Mouse (Mus musculus): ENCODE measurements around the gene Krt7. TPM values are rescaled to one million over a fixed set of nuclear protein-coding genes. Genes with fewer than 3 reads are reported as not detected.
A peak's percentile ranks its signal among the peaks of the same experiment; 100 is the strongest.

Krt7 gene
- polyA plus RNA-seq, 2 experiments: 0.85 to 1.5 TPM

DNA sequence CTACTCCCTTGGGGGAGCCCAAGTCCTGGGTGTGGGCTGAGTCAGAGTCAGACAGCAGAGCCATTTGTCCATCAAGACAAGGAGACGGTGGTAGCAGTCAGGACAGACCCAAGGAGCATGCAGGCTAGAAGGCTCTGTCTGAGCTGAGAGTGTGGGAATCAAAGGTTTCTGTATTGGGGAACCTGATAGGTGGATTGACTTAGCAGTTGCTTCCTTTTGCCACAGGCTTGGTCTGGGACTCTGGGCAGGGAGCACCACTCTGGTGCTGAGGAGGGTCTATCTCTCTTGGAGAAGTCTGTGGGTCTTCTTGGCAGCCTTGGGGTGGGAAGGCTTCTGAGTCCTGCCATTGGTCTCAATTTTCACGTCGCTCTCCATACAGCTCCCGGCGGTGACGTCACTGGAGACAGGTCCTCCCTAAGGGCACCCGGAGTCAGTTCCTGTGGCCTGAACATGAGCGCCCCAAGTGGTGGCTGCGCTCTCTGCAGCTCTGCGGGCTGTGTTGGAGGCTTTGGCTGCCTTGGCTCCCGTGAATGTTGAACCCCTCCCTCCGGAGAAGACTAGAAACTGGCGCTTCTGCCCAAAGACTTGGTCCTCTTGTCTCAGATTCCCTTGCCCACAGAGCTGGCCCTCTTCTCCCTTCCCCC lies 42.4 kb downstream of the Krt7 start:
- Histone ChIP-seq H3K4me3 (ENCODE audit: insufficient read depth in 1 of 2, low read depth in 2 of 2, low read length in 2 of 2) (no peak overlapping the region), H3K4me1 (replicated peaks; ENCODE audit: control insufficient read depth in 2 of 2, insufficient read depth in 2 of 2, low read length in 1 of 2) (no peaks in the 10 kb centered on the region), H3K4me2 (ENCODE audit: low read depth) (no peak overlapping the region), H3K9me3 (ENCODE audit: control insufficient read depth, low read length) (no peaks in the 10 kb centered on the region; the same call in 1 of the 2 replicates), H3K27me3 (ENCODE audit: control insufficient read depth, insufficient read depth, low read length) (no peaks in the 10 kb centered on the region), H3K27ac (no peak overlapping the region), H3K9ac (replicated peaks) (no peak overlapping the region), H3K36me3 (replicated peaks; ENCODE audit: control insufficient read depth, insufficient read depth, low read depth) (no peaks in the 10 kb centered on the region)
- peak in 2 of 3 experiments; percentile 7 to 29 for DNase-seq (ENCODE audit: low read depth in 3 of 3, low spot score in 3 of 3)
- TF ChIP-seq CTCF (IDR thresholded peaks at IDR 0.05; ENCODE audit: low read depth): peak; percentile 81
- no peak for TF ChIP-seq EP300 (IDR thresholded peaks at IDR 0.05; ENCODE audit: low read depth)
- ATAC-seq (ENCODE audit: insufficient read depth): no peak
- WGBS (ENCODE audit: insufficient replicate concordance): 6% methylated on average over 13 of the region's 13 CpGs

DNA sequence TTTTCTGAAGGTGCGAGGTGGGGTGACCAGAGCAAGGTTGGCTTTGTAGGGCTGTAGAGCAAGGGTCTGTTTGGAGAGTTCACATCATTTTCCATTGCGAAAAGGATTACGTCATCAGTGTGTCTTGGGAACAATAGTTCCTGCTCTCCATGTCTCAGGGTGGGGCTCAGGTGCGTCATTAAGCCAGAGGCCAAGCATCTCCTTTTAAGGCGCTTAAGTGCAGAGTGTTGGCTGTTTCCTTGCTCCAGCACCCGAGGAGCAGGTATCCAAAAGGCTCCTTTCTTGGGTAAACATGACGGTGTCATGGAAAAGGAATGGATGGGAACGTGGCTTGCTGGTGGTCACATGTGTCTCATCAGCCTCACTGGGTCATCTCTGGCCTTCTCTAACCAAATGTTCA lies 43.9 kb downstream of the Krt7 start:
- 62% methylated on average over 8 of the region's 8 CpGs for WGBS (ENCODE audit: insufficient replicate concordance)
- TF ChIP-seq CTCF (IDR thresholded peaks at IDR 0.05; ENCODE audit: low read depth) (no peak), EP300 (IDR thresholded peaks at IDR 0.05; ENCODE audit: low read depth) (no peak)
- Histone ChIP-seq H3K9me3 (ENCODE audit: control insufficient read depth, low read length) (no peaks in the 10 kb centered on the region; the same call in 1 of the 2 replicates), H3K4me3 (ENCODE audit: insufficient read depth in 1 of 2, low read depth in 2 of 2, low read length in 2 of 2) (no peak overlapping the region), H3K4me2 (ENCODE audit: low read depth) (no peak overlapping the region), H3K4me1 (replicated peaks; ENCODE audit: control insufficient read depth in 2 of 2, insufficient read depth in 2 of 2, low read length in 1 of 2) (no peaks in the 10 kb centered on the region), H3K27me3 (ENCODE audit: control insufficient read depth, insufficient read depth, low read length) (no peaks in the 10 kb centered on the region), H3K9ac (replicated peaks) (no peak overlapping the region), H3K27ac (no peak overlapping the region), H3K36me3 (replicated peaks; ENCODE audit: control insufficient read depth, insufficient read depth, low read depth) (no peaks in the 10 kb centered on the region)
- no peak for DNase-seq (ENCODE audit: low read depth in 3 of 3, low spot score in 3 of 3)
- no peak for ATAC-seq (ENCODE audit: insufficient read depth)

DNA sequence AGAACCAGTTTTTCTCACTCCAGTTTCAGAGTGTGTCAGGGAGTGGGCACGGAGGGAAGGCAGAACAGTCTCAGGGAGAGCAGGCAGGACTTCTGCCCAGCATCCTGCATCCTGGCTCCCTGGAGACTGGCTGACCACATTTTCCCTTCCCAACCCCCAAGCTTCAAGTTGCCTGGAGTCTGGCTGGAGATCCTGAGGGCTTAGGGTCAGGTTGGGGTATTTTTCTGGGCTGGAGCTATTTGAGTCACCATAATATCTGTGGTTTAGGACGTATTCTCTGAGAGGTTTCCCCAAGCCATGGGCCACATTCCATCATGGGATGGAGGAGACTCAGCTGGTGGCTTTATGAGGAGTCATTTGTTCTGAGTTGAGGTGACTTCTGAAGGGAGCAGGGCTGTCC lies 44.4 kb downstream of the Krt7 start:
- ATAC-seq (ENCODE audit: insufficient read depth): no peak
- H3K9ac ChIP-seq (replicated peaks): no peak overlapping the region
- no peak for TF ChIP-seq CTCF (IDR thresholded peaks at IDR 0.05; ENCODE audit: low read depth)
- TF ChIP-seq EP300 (IDR thresholded peaks at IDR 0.05; ENCODE audit: low read depth): no peak

DNA sequence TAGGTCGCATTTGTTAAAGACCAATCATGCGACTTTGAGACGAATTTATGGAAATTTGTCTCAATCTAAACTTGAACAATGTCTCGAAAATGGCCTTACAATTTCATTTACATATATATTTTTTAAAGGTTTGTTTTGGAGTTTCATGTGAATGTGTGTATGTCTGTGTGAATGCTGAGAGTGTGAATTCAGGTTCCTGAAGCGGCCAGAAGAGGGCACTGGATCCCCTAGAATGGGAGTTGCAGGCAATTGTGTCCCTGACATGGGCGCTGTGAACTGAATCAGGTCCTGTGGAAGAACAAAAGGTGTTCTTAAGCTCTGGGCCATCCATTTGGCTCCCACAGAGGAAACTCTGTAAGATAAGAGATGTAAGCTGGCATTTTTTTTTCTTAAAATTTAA lies 45.0 kb downstream of the Krt7 start:
- Histone ChIP-seq H3K9ac (replicated peaks) (no peak overlapping the region), H3K4me2 (ENCODE audit: low read depth) (no peak overlapping the region), H3K4me1 (replicated peaks; ENCODE audit: control insufficient read depth in 2 of 2, insufficient read depth in 2 of 2, low read length in 1 of 2) (no peaks in the 10 kb centered on the region), H3K4me3 (ENCODE audit: insufficient read depth in 1 of 2, low read depth in 2 of 2, low read length in 2 of 2) (no peak overlapping the region), H3K36me3 (replicated peaks; ENCODE audit: control insufficient read depth, insufficient read depth, low read depth) (no peaks in the 10 kb centered on the region), H3K27ac (no peak overlapping the region), H3K9me3 (ENCODE audit: control insufficient read depth, low read length) (no peaks in the 10 kb centered on the region; the same call in 1 of the 2 replicates), H3K27me3 (ENCODE audit: control insufficient read depth, insufficient read depth, low read length) (no peaks in the 10 kb centered on the region)
- no peak for ATAC-seq (ENCODE audit: insufficient read depth)
- TF ChIP-seq EP300 (IDR thresholded peaks at IDR 0.05; ENCODE audit: low read depth) (no peak), CTCF (IDR thresholded peaks at IDR 0.05; ENCODE audit: low read depth) (no peak)
- WGBS (ENCODE audit: insufficient replicate concordance): 61% methylated on average over 6 of the region's 6 CpGs
- no peak for DNase-seq (ENCODE audit: low read depth in 3 of 3, low spot score in 3 of 3)

More for the DNA sequence above, 44.4 kb downstream of the Krt7 start:
- WGBS (ENCODE audit: insufficient replicate concordance): 67% methylated on average over 2 of the region's 2 CpGs
- Histone ChIP-seq H3K4me3 (ENCODE audit: insufficient read depth in 1 of 2, low read depth in 2 of 2, low read length in 2 of 2) (no peak overlapping the region), H3K4me1 (replicated peaks; ENCODE audit: control insufficient read depth in 2 of 2, insufficient read depth in 2 of 2, low read length in 1 of 2) (no peaks in the 10 kb centered on the region), H3K27me3 (ENCODE audit: control insufficient read depth, insufficient read depth, low read length) (no peaks in the 10 kb centered on the region), H3K4me2 (ENCODE audit: low read depth) (no peak overlapping the region), H3K9me3 (ENCODE audit: control insufficient read depth, low read length) (no peaks in the 10 kb centered on the region; the same call in 1 of the 2 replicates), H3K36me3 (replicated peaks; ENCODE audit: control insufficient read depth, insufficient read depth, low read depth) (no peaks in the 10 kb centered on the region), H3K27ac (no peak overlapping the region)
- DNase-seq (ENCODE audit: low read depth in 3 of 3, low spot score in 3 of 3): no peak

DNA sequence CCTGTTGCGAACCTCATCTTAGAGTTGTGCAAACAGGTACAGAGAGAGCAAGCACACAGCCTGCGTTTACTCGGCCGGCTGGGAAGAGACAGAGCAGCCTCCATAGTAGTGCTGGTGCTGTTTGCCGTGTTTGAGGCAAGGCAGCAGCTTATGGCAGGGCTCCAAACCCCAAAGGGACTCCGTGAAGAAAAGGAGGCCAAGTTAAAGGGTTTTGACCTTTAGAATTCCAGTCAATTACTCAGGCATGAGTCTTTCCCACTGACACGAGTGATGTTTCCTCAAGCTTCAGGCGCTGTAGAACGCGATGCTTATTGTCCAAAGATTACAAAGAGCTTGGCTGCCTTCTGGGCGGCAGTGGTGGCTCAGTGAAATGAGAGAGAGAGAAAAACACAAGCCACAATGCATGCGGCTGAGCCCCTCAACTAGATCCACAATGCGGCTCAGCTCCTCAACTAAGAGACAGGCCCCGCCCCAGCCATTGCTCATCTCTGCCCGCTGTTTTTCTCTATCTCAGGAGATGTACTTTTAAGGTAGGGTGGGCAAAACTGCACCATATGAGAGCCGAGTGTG lies 47.6 kb downstream of the Krt7 start:
- TF ChIP-seq EP300 (IDR thresholded peaks at IDR 0.05; ENCODE audit: low read depth) (no peak), CTCF (IDR thresholded peaks at IDR 0.05; ENCODE audit: low read depth) (no peak)
- Histone ChIP-seq H3K27me3 (ENCODE audit: control insufficient read depth, insufficient read depth, low read length) (no peaks in the 10 kb centered on the region), H3K9me3 (ENCODE audit: control insufficient read depth, low read length) (no peaks in the 10 kb centered on the region; the same call in 1 of the 2 replicates), H3K4me2 (ENCODE audit: low read depth) (no peak overlapping the region), H3K27ac (no peak overlapping the region), H3K36me3 (replicated peaks; ENCODE audit: control insufficient read depth, insufficient read depth, low read depth) (no peaks in the 10 kb centered on the region), H3K4me3 (ENCODE audit: insufficient read depth in 1 of 2, low read depth in 2 of 2, low read length in 2 of 2) (no peak overlapping the region), H3K9ac (replicated peaks) (no peak overlapping the region), H3K4me1 (replicated peaks; ENCODE audit: control insufficient read depth in 2 of 2, insufficient read depth in 2 of 2, low read length in 1 of 2) (no peaks in the 10 kb centered on the region)
- ATAC-seq (ENCODE audit: insufficient read depth): no peak
- 67% methylated on average over 16 of the region's 16 CpGs for WGBS (ENCODE audit: insufficient replicate concordance)
- no peak for DNase-seq (ENCODE audit: low read depth in 3 of 3, low spot score in 3 of 3)
